Mouse (Mus musculus) small intestine, adult 2 months (tissue): Measurements from ENCODE around the gene Cox7a1.

Source experiments
- CTCF ChIP-seq: fragments of 200-500 bp; IDR thresholded peaks from 2 replicates; pipeline ENCODE4 v1.5.1; 2012; ENCODE audit warnings: low read depth, mild to moderate bottlenecking, control low read depth, inconsistent platforms, low read length, moderate library complexity, mixed read lengths; ENCODE audit not compliant: insufficient replicate concordance, insufficient read length; ENCODE audit errors: extremely low read depth
- POLR2A ChIP-seq: fragments of 200-500 bp; IDR thresholded peaks from 2 replicates; pipeline ENCODE4 v1.6.1; 2012; ENCODE audit warnings: low read depth, mild to moderate bottlenecking, control low read depth, inconsistent platforms, low read length, moderate library complexity

DNA sequence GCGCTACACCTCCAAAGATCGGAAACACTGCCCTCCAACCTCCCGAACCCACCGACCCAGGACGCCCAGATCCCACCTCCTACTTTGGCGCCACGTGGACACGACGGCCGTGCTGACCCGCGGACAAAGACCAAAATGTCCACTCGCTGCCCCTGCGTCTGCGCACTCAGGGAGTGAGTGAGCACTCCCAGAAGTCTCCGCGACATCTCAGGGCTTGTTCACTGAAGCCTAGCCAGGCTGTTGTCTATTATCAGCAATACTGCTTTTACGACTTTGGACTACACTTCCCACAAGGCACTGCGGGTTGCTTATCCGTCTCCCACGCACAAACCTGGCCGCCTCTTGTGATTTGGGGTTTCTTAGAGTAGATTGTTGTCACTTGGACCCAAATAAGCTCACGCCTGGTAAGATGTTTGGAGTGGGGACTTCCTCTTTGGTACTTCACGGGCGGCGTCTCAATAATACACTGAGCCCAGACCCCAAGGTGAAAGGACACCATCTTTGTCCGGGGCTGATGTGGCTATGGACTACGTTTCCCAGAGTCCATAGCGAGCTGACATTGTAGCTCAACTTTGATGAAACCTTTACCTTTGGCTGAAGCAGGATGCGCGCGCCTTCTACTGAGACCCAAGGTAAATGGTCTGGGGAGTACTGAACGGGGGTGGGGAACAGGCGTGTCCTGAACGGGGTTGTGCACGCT lies 14.2 kb upstream of the Cox7a1 start, which contains the start of gene Zfp146:
- peak; percentile 86 for TF ChIP-seq POLR2A
- no peak for TF ChIP-seq CTCF
